Mouse (Mus musculus) megakaryocyte, embryonic 14.5 days (primary cell): ENCODE measurements at regions not wholly inside any gene's neighbourhood (a gene's known extent, or its start where the extent isn't known, plus 50 kb on each side); places are given as distances from the start of the nearest gene placed in this dataset.

Source experiments
- H3K27me3 ChIP-seq: replicated peaks from 2 replicates; pipeline ENCODE3; 2012; ENCODE audit warnings: inconsistent platforms
- H3K36me3 ChIP-seq: replicated peaks from 2 replicates; pipeline ENCODE3; 2012; ENCODE audit warnings: low read length, inconsistent platforms, mixed read lengths
- H3K4me1 ChIP-seq: 2 replicates; pipeline ENCODE4 v1.6.1; 2012; ENCODE audit warnings: inconsistent platforms
- H3K4me3 ChIP-seq: replicated peaks from 2 replicates; pipeline ENCODE3; 2012; ENCODE audit warnings: moderate library complexity, mild to moderate bottlenecking, inconsistent platforms
- H3K9me3 ChIP-seq: 2 replicates; pipeline ENCODE4 v1.6.1; 2012; ENCODE audit warnings: inconsistent platforms
- FLI1 ChIP-seq: IDR thresholded peaks from 2 replicates; pipeline ENCODE4 v1.6.1; 2012; ENCODE audit warnings: low read length, inconsistent platforms, mixed read lengths
- GATA1 ChIP-seq: IDR thresholded peaks from 3 replicates; pipeline ENCODE4 v1.6.1; 2012; ENCODE audit warnings: mixed read lengths, low read length, inconsistent platforms, borderline replicate concordance

GRCm38 (mm10) chr13:110450526-110450925 lies 55.7 kb downstream of the Plk2 start:
- Histone ChIP-seq H3K4me3 (no peak overlapping the region), H3K36me3 (no peaks in the 10 kb centered on the region)
- TF ChIP-seq GATA1 (no peak), FLI1 (no peak)

GRCm38 (mm10) chr13:110452009-110452525 lies 57.2 kb downstream of the Plk2 start:
- Histone ChIP-seq H3K4me1 (no peaks in the 10 kb centered on the region), H3K9me3 (no peaks in the 10 kb centered on the region), H3K36me3 (no peaks in the 10 kb centered on the region), H3K4me3 (no peak overlapping the region), H3K27me3 (no peaks in the 10 kb centered on the region)
- TF ChIP-seq GATA1 (no peak), FLI1 (no peak)

More at GRCm38 (mm10) chr13:110450526-110450925, 55.7 kb downstream of the Plk2 start:
- H3K27me3 ChIP-seq, result no peaks in the 10 kb centered on the region
- no peaks in the 10 kb centered on the region for H3K9me3 ChIP-seq
- no peaks in the 10 kb centered on the region for H3K4me1 ChIP-seq

- no peaks in the 10 kb centered on the region for H3K9me3 ChIP-seq
- no peaks in the 10 kb centered on the region for H3K27me3 ChIP-seq
Observed at GRCm38 (mm10) chr13:110455085-110455484, 60.2 kb downstream of the Plk2 start.

GRCm38 (mm10) chr13:110455569-110456196 lies 60.8 kb downstream of the Plk2 start:
- TF ChIP-seq GATA1 (no peak), FLI1 (no peak)
- Histone ChIP-seq H3K36me3 (no peaks in the 10 kb centered on the region), H3K4me3 (no peak overlapping the region), H3K27me3 (no peaks in the 10 kb centered on the region), H3K9me3 (no peaks in the 10 kb centered on the region), H3K4me1 (no peaks in the 10 kb centered on the region)

More at GRCm38 (mm10) chr13:110455085-110455484, 60.2 kb downstream of the Plk2 start:
- Histone ChIP-seq H3K4me3 (no peak overlapping the region), H3K36me3 (no peaks in the 10 kb centered on the region), H3K4me1 (no peaks in the 10 kb centered on the region)
- TF ChIP-seq FLI1, result no peak
- no peak for TF ChIP-seq GATA1

GRCm38 (mm10) chr13:110458701-110459100 lies 63.9 kb downstream of the Plk2 start:
- TF ChIP-seq GATA1, result no peak
- no peak for TF ChIP-seq FLI1

GRCm38 (mm10) chr13:110461581-110461980 lies 66.7 kb downstream of the Plk2 start:
- H3K9me3 ChIP-seq, result no peaks in the 10 kb centered on the region
- no peaks in the 10 kb centered on the region for H3K4me1 ChIP-seq
- H3K4me3 ChIP-seq, result no peak overlapping the region
- H3K36me3 ChIP-seq, result no peaks in the 10 kb centered on the region
- peaks cover 2% of the 10 kb centered on the region for H3K27me3 ChIP-seq
- TF ChIP-seq FLI1 (no peak), GATA1 (no peak)

More at GRCm38 (mm10) chr13:110458701-110459100, 63.9 kb downstream of the Plk2 start:
- Histone ChIP-seq H3K36me3 (no peaks in the 10 kb centered on the region), H3K27me3 (no peaks in the 10 kb centered on the region), H3K4me3 (no peak overlapping the region), H3K4me1 (no peaks in the 10 kb centered on the region), H3K9me3 (no peaks in the 10 kb centered on the region)

- no peaks in the 10 kb centered on the region; the same call in 1 of the 2 replicates for H3K4me1 ChIP-seq
- no peaks in the 10 kb centered on the region for H3K36me3 ChIP-seq
- peaks cover 9% of the 10 kb centered on the region for H3K9me3 ChIP-seq
- H3K27me3 ChIP-seq, result no peaks in the 10 kb centered on the region
- TF ChIP-seq GATA1 (no peak), FLI1 (no peak)
- H3K4me3 ChIP-seq, result no peak overlapping the region
Observed at GRCm38 (mm10) chr13:110471526-110471925, 76.7 kb downstream of the Plk2 start.

GRCm38 (mm10) chr13:110477709-110478108 lies 82.9 kb downstream of the Plk2 start:
- H3K4me3 ChIP-seq, result no peak overlapping the region
- H3K36me3 ChIP-seq, result no peaks in the 10 kb centered on the region
- no peaks in the 10 kb centered on the region for H3K27me3 ChIP-seq
- no peak for TF ChIP-seq GATA1
- no peak for TF ChIP-seq FLI1
- peaks cover 9% of the 10 kb centered on the region for H3K9me3 ChIP-seq
- no peaks in the 10 kb centered on the region for H3K4me1 ChIP-seq

GRCm38 (mm10) chr13:110484358-110484940 lies 89.6 kb downstream of the Plk2 start:
- no peaks in the 10 kb centered on the region for H3K27me3 ChIP-seq
- H3K9me3 ChIP-seq, result no peaks in the 10 kb centered on the region
- H3K4me1 ChIP-seq, result no peaks in the 10 kb centered on the region
- no peaks in the 10 kb centered on the region for H3K36me3 ChIP-seq
- TF ChIP-seq FLI1 (no peak), GATA1 (no peak)
- no peak overlapping the region for H3K4me3 ChIP-seq

- H3K27me3 ChIP-seq, result no peaks in the 10 kb centered on the region
- H3K4me1 ChIP-seq, result no peaks in the 10 kb centered on the region
- no peak overlapping the region for H3K4me3 ChIP-seq
- no peaks in the 10 kb centered on the region for H3K36me3 ChIP-seq
- TF ChIP-seq FLI1, result no peak
- TF ChIP-seq GATA1, result no peak
- H3K9me3 ChIP-seq, result no peaks in the 10 kb centered on the region
Observed at GRCm38 (mm10) chr13:110485515-110485914, 90.7 kb downstream of the Plk2 start.
